Mouse (Mus musculus) C2C12 (cell line): ENCODE results near the gene Ret.

Experiments used
- CTCF ChIP-seq: IDR thresholded peaks from one replicate; pipeline ENCODE4 v1.5.1; 2011; ENCODE audit not compliant: control insufficient read depth, insufficient read depth, insufficient read length
- MAX ChIP-seq: IDR thresholded peaks from one replicate; pipeline ENCODE4 v1.6.1; 2011; ENCODE audit warnings: mild to moderate bottlenecking, control low read depth
- USF1 ChIP-seq: IDR thresholded peaks from one replicate; pipeline ENCODE4 v1.6.1; 2011; ENCODE audit warnings: low read depth, mild to moderate bottlenecking, control low read depth, moderate library complexity

DNA sequence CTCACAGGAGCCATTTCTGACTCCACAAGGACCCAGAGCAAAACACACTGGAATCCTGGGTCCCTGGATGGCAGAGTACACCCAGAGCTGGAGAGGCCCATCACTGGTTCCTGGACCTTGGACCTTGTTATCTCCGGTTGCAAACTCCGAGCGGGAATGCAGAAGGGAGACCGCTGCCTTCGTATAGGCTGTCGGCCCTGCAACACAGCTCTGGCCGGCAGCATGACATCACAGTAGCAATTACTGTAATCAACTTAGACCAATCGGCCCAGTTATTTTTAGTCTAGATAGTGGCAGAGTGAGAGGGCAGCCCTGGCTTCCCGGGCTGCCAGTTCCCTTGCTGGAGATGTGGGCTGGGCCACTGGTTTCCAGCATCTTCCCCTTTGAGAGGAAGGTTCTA, 8.9 kb downstream of the Ret start:
- TF ChIP-seq CTCF (no peak), MAX (no peak), USF1 (no peak)
